Mouse (Mus musculus) liver, embryonic 12.5 days (tissue): ENCODE data around the gene Nr2f2. TPM values are rescaled to one million over a fixed set of nuclear protein-coding genes. Genes with fewer than 3 reads are reported as not detected.

Source experiments
- ATAC-seq: fragments of 200-750 bp; cut with Nextera tagmentation; 2 replicates; pipeline ENCODE4 v1.8.0; 2017; ENCODE audit warnings: moderate number of reproducible peaks, mild to moderate bottlenecking, moderate library complexity
- H3K27ac ChIP-seq: fragments of 300-500 bp; sonication (generic); 2 replicates; pipeline ENCODE4 v1.5.1; 2016; ENCODE audit warnings: mild to moderate bottlenecking
- H3K27me3 ChIP-seq: fragments of 300-500 bp; sonication (generic); replicated peaks from 2 replicates; pipeline ENCODE4 v1.6.1; 2016; ENCODE audit warnings: mild to moderate bottlenecking, moderate library complexity
- H3K36me3 ChIP-seq: fragments of 300-500 bp; sonication (generic); 2 replicates; pipeline ENCODE4 v1.6.1; 2016; ENCODE audit warnings: mild to moderate bottlenecking, moderate library complexity
- H3K4me1 ChIP-seq: fragments of 300-500 bp; sonication (generic); 2 replicates; pipeline ENCODE4 v1.6.1; 2016
- H3K4me2 ChIP-seq: fragments of 300-500 bp; sonication (generic); 2 replicates; pipeline ENCODE4 v1.6.1; 2016; ENCODE audit warnings: mild to moderate bottlenecking, moderate library complexity
- H3K4me3 ChIP-seq: fragments of 300-500 bp; sonication (generic); 2 replicates; pipeline ENCODE4 v1.5.1; 2016; ENCODE audit warnings: mild to moderate bottlenecking, moderate library complexity
- H3K9ac ChIP-seq: fragments of 300-500 bp; sonication (generic); 2 replicates; pipeline ENCODE4 v1.6.1; 2016; ENCODE audit warnings: mild to moderate bottlenecking, moderate library complexity
- H3K9me3 ChIP-seq: fragments of 300-500 bp; sonication (generic); replicated peaks from 2 replicates; pipeline ENCODE4 v1.6.1; 2016; ENCODE audit warnings: mild to moderate bottlenecking, moderate library complexity
- WGBS: fragments of 180-500 bp; shearing (Covaris S2); methylation state at CpG from one replicate; pipeline ENCODE4 v1.1.7; 2016; ENCODE audit not compliant: insufficient replicate concordance; 5-methylcytosine and 5-hydroxymethylcytosine counted together
- polyA plus RNA-seq: library from polyadenylated mRNA; unstranded; fragments of >200 nt; fragmentation: Nextera tagmentation; extraction: Ambion mirVana; gene quantifications from 2 replicates; pipeline ENCODE4 v1.2.1, GENCODE M21; 2016

Gene Nr2f2
- polyA plus RNA-seq, 1 experiment from 2014 or later, result 23.3 TPM

DNA sequence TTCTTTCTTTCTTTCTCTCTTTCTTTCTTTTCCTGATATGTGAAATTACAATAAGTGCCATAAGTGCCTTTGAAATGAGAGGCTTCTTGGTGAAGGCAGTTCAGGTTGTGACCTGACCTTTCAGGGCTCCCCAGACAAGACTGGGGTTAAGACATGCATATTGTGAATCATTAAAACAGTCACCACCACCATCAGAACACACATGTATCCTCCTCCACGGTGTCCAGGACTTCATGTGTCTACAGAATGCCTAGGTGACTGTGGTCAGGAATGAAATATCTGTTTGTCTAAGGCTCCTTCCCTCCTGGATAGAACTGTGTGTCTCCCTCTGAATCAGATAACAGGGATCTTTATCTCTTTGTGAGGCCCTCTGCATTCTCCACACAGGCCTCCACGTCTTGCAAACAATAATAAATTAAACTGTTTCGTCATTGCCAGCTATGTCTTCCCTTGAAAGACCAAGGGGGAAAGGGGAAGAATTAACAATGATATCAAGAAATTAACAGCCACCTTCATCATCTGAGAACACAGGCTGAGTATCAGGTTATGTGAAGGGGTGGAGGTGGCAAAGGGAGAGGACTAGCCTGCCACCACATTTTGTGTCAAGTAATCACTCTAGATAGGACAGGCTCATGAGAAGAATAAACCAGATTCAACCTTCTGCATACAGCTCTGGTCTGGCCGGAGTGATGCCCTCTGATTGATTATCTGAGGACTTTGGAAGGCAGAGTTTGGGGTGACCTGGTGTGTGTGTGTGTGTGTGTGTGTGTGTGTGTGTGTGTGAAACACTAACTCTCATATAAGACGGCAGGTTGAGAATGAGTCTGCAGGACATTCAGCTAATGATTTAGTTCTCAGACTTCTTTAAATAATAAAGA, 10.6 kb downstream of the Nr2f2 start:
- H3K27ac ChIP-seq, result 0 out of 2 replicates have a peak overlapping the region, but pooled peaks have one; percentile 11

GRCm38 (mm10) chr7:70355357-70355620, 11.2 kb downstream of the Nr2f2 start:
- peak overlapping the region; percentile 44; the same call in 1 of the 2 replicates for H3K9ac ChIP-seq
- 0 out of 2 replicates have a peak overlapping the region, but pooled peaks have one; percentile 20 for H3K27ac ChIP-seq
- peak overlapping the region; percentile 26 for H3K4me3 ChIP-seq
- H3K27me3 ChIP-seq, result peaks cover 86% of the 10 kb centered on the region
- peaks cover 6% of the 10 kb centered on the region; the same call in 1 of the 2 replicates for H3K36me3 ChIP-seq
- no peaks in the 10 kb centered on the region for H3K4me1 ChIP-seq
- H3K4me2 ChIP-seq, result peak overlapping the region; percentile 62
- H3K9me3 ChIP-seq, result no peaks in the 10 kb centered on the region
- ATAC-seq, result no peak
- WGBS, result 13% methylated on average over 2 of the region's 2 CpGs

More for the DNA sequence above, 10.6 kb downstream of the Nr2f2 start:
- H3K4me2 ChIP-seq, result peak overlapping the region; percentile 62
- WGBS, result 20% methylated on average over 5 of the region's 5 CpGs
- peaks cover 6% of the 10 kb centered on the region; the same call in 1 of the 2 replicates for H3K36me3 ChIP-seq
- H3K4me1 ChIP-seq, result no peaks in the 10 kb centered on the region
- H3K9me3 ChIP-seq, result no peaks in the 10 kb centered on the region
- peaks cover 86% of the 10 kb centered on the region for H3K27me3 ChIP-seq
- peak overlapping the region; percentile 44 for H3K9ac ChIP-seq
- peak overlapping the region; percentile 61 for H3K4me3 ChIP-seq
- no peak for ATAC-seq

- Histone ChIP-seq H3K36me3 (peaks cover 6% of the 10 kb centered on the region; the same call in 1 of the 2 replicates), H3K9me3 (no peaks in the 10 kb centered on the region), H3K9ac (0 out of 2 replicates have a peak overlapping the region, but pooled peaks have one; percentile 44), H3K27ac (0 out of 2 replicates have a peak overlapping the region, but pooled peaks have one; percentile 30), H3K4me1 (no peaks in the 10 kb centered on the region), H3K27me3 (peaks cover 86% of the 10 kb centered on the region), H3K4me2 (peak overlapping the region; percentile 62), H3K4me3 (peak overlapping the region; percentile 26)
- WGBS, result 7% methylated on average over 14 of the region's 14 CpGs
- ATAC-seq, result no peak
These were observed 11.8 kb downstream of the Nr2f2 start for GRCm38 (mm10) chr7:70354606-70355356.

- no peak for ATAC-seq
- H3K4me1 ChIP-seq, result no peaks in the 10 kb centered on the region
- no peaks in the 10 kb centered on the region for H3K9me3 ChIP-seq
- peak overlapping the region; percentile 4; the same call in 1 of the 2 replicates for H3K9ac ChIP-seq
- peak overlapping the region; percentile 62 for H3K4me2 ChIP-seq
- no peak overlapping the region; the same call in 1 of the 2 replicates for H3K4me3 ChIP-seq
- H3K27me3 ChIP-seq, result peaks cover 86% of the 10 kb centered on the region
- no peak overlapping the region for H3K27ac ChIP-seq
- peaks cover 6% of the 10 kb centered on the region; the same call in 1 of the 2 replicates for H3K36me3 ChIP-seq
- 6% methylated on average over 4 of the region's 4 CpGs for whole genome bisulfite sequencing
These were observed 13.4 kb downstream of the Nr2f2 start for GRCm38 (mm10) chr7:70353151-70353550.

- Histone ChIP-seq H3K36me3 (peaks cover under 1% of the 10 kb centered on the region; the same call in 1 of the 2 replicates), H3K4me3 (no peak overlapping the region; the same call in 1 of the 2 replicates), H3K27ac (peak overlapping the region; percentile 64; the same call in 1 of the 2 replicates), H3K4me2 (peak overlapping the region; percentile 62), H3K27me3 (peaks cover 86% of the 10 kb centered on the region), H3K9me3 (no peaks in the 10 kb centered on the region), H3K9ac (peak overlapping the region; percentile 4; the same call in 1 of the 2 replicates), H3K4me1 (no peaks in the 10 kb centered on the region)
- ATAC-seq, result no peak
- 11% methylated on average over 3 of the region's 3 CpGs for WGBS
These were observed 13.9 kb downstream of the Nr2f2 start for GRCm38 (mm10) chr7:70352617-70353016.

DNA sequence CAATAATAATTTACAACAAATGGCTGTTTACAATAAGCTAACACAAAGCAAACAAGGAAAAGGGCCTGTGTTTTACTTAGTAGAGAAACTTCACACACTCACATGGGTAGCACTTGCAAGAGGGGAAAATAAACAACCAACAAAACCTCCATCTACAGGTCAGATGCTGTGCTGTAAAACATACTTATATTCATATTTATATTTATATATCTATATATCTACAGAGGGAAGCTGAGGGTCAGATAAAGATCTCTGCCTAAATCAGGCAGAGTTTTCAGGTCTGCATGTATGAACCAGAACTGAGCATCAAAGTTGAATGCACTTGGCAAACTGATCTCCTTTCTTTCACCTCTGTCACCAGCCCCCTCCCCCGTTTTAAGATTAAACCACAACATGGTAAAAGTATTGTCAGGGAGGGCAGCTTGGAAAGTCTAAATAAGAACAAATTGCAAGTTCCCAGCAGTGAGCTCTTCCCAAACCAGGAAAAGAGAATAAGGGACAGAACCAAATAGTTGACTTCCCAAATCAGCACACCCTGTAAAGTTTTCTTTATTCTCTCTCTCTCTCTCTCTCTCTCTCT, 14.5 kb downstream of the Nr2f2 start:
- Histone ChIP-seq H3K36me3 (no peaks in the 10 kb centered on the region), H3K4me2 (peak overlapping the region; percentile 62), H3K9ac (no peak overlapping the region), H3K9me3 (no peaks in the 10 kb centered on the region), H3K27ac (peak overlapping the region; percentile 64; the same call in 1 of the 2 replicates), H3K27me3 (peaks cover 86% of the 10 kb centered on the region), H3K4me3 (peak overlapping the region; percentile 49; the same call in 1 of the 2 replicates), H3K4me1 (no peaks in the 10 kb centered on the region)
- WGBS, result 0% methylated on average over 1 of the region's 1 CpGs
- ATAC-seq, result no peak

GRCm38 (mm10) chr7:70350781-70351551, 15.6 kb downstream of the Nr2f2 start:
- no peaks in the 10 kb centered on the region for H3K9me3 ChIP-seq
- no peaks in the 10 kb centered on the region for H3K4me1 ChIP-seq
- H3K4me2 ChIP-seq, result peak overlapping the region; percentile 62
- peak overlapping the region; percentile 68 for H3K9ac ChIP-seq
- ATAC-seq, result peak; percentile 23; the same call in 1 of the 2 replicates
- WGBS, result under 1% methylated on average over 27 of the region's 55 CpGs
- peak overlapping the region; percentile 73 for H3K27ac ChIP-seq
- H3K4me3 ChIP-seq, result peak overlapping the region; percentile 49
- H3K36me3 ChIP-seq, result no peaks in the 10 kb centered on the region
- peaks cover 86% of the 10 kb centered on the region for H3K27me3 ChIP-seq

- ATAC-seq, result peak; percentile 25; the same call in 1 of the 2 replicates
- no peaks in the 10 kb centered on the region for H3K4me1 ChIP-seq
- H3K9me3 ChIP-seq, result no peaks in the 10 kb centered on the region
- H3K27me3 ChIP-seq, result peaks cover 87% of the 10 kb centered on the region
- H3K36me3 ChIP-seq, result no peaks in the 10 kb centered on the region
- peak overlapping the region; percentile 49 for H3K4me3 ChIP-seq
- H3K9ac ChIP-seq, result peak overlapping the region; percentile 68; the same call in 1 of the 2 replicates
- peak overlapping the region; percentile 73; the same call in 1 of the 2 replicates for H3K27ac ChIP-seq
- peak overlapping the region; percentile 62 for H3K4me2 ChIP-seq
- WGBS, result 5% methylated on average over 20 of the region's 20 CpGs
These were observed 16.4 kb downstream of the Nr2f2 start for GRCm38 (mm10) chr7:70349981-70350670.

DNA sequence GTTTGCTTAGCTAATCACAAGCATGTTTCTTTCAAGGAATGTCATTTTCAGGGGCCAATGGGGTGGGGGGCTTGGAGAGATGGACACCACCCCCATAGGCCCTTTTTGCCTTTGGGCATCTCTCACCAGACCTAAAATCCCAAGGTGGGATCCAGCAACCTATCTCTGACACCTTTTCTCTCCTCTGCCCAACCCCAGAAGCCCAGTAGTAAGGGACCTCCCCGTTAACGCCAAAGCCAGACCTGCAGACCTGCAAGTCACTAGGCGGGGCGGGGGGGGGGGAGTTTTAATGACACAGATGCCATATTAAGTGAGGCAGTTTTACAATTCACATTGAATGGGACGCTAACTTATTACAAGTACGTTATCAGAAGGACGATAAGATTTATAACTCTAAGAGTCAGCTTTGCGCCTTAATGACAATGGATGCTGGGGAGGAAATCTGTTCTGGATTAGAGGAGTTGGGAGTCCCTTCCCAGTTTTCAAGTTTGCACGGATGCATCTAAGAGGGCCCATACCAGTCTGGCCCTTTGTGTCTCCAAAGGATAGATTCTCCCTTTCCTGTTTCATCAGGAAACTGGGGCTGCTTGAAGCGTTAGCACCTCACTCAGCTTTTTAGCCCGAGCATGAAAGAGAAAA, 17.4 kb downstream of the Nr2f2 start:
- no peak overlapping the region for H3K4me3 ChIP-seq
- H3K4me1 ChIP-seq, result no peaks in the 10 kb centered on the region
- peak overlapping the region; percentile 10; the same call in 1 of the 2 replicates for H3K4me2 ChIP-seq
- no peaks in the 10 kb centered on the region for H3K36me3 ChIP-seq
- H3K9me3 ChIP-seq, result no peaks in the 10 kb centered on the region
- H3K9ac ChIP-seq, result no peak overlapping the region; the same call in 1 of the 2 replicates
- WGBS, result 11% methylated on average over 11 of the region's 11 CpGs
- ATAC-seq, result no peak
- peaks cover 90% of the 10 kb centered on the region for H3K27me3 ChIP-seq
- H3K27ac ChIP-seq, result 0 out of 2 replicates have a peak overlapping the region, but pooled peaks have one; percentile 2
